Mouse (Mus musculus) hindbrain, embryonic 11.5 days (tissue): Measurements from ENCODE around the gene Gm30191. TPM values are rescaled to one million over a fixed set of nuclear protein-coding genes. Genes with fewer than 3 reads are reported as not detected.

Experiments
- ATAC-seq: fragments of 200-750 bp; cut with Nextera tagmentation; 2 replicates; pipeline ENCODE4 v1.8.0; 2017; ENCODE audit warnings: mild to moderate bottlenecking, moderate TSS enrichment, moderate library complexity; ENCODE audit not compliant: low FRiP score
- DNase-seq: peaks from one replicate; pipeline ENCODE4 v3.0.0-alpha.2; 2015; ENCODE audit warnings: low spot score
- H3K27ac ChIP-seq: fragments of 300-500 bp; sonication (generic); 2 replicates; pipeline ENCODE4 v1.5.1; 2014; ENCODE audit warnings: mild to moderate bottlenecking, low read depth, low read length
- H3K27me3 ChIP-seq: fragments of 300-500 bp; sonication (generic); 2 replicates; pipeline ENCODE4 v1.6.1; 2014; ENCODE audit warnings: mild to moderate bottlenecking, low read length, moderate library complexity, mixed read lengths; ENCODE audit not compliant: control insufficient read depth, insufficient read depth
- H3K36me3 ChIP-seq: fragments of 300-500 bp; sonication (generic); 2 replicates; pipeline ENCODE4 v1.6.1; 2014; ENCODE audit warnings: mild to moderate bottlenecking, low read length, moderate library complexity, mixed read lengths; ENCODE audit not compliant: control insufficient read depth, insufficient read depth
- H3K4me1 ChIP-seq: fragments of 300-500 bp; sonication (generic); replicated peaks from 2 replicates; pipeline ENCODE4 v1.6.1; 2014; ENCODE audit warnings: low read length, mixed read lengths; ENCODE audit not compliant: control insufficient read depth, insufficient read depth
- H3K4me2 ChIP-seq: fragments of 300-500 bp; sonication (generic); replicated peaks from 2 replicates; pipeline ENCODE4 v1.6.1; 2014; ENCODE audit warnings: mild to moderate bottlenecking, low read depth, low read length
- H3K4me3 ChIP-seq: fragments of 300-500 bp; sonication (generic); 2 replicates; pipeline ENCODE4 v1.5.1; 2014; ENCODE audit warnings: low read depth, low read length
- H3K9ac ChIP-seq: fragments of 300-500 bp; sonication (generic); 2 replicates; pipeline ENCODE4 v1.6.1; 2014; ENCODE audit warnings: low read depth, low read length
- H3K9me3 ChIP-seq: fragments of 300-500 bp; sonication (generic); 2 replicates; pipeline ENCODE4 v1.6.1; 2016; ENCODE audit warnings: low read length; ENCODE audit not compliant: control insufficient read depth
- WGBS: fragments of 180-500 bp; shearing (Covaris S2); extraction: QIAGEN DNeasy Blood & Tissue Kit; methylation state at CpG from one replicate; pipeline ENCODE4 v1.1.7; 2014; 5-methylcytosine and 5-hydroxymethylcytosine counted together
- polyA plus RNA-seq: library from polyadenylated mRNA; unstranded; fragments of >200 nt; fragmentation: Nextera tagmentation; extraction: Ambion mirVana; gene quantifications from 2 replicates; pipeline ENCODE4 v1.2.1, GENCODE M21; 2014

Gene Gm30191
- polyA plus RNA-seq, 1 experiment from 2014 or later = 0.56 TPM

DNA sequence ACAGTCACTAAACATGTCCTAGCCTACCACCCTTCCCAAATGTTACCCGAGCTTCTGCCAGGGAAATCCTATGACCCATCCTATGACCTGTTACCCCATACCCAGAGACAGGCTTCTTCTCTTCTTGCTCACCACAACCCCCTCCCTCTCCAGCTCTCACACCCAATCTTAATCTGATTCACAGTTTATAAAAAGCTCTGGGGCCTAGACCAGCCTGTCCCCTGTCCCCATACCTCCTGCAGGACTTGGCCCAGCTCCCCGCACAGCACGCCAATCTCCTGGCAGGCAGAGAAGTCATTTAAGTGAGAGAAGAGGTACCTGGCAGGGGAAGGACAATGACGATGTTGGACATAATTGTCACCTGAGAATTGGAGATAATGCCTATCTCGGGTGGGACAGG, 11.9 kb upstream of the Gm30191 start:
- Histone ChIP-seq H3K9ac (no peak overlapping the region), H3K4me3 (no peak overlapping the region), H3K9me3 (no peaks in the 10 kb centered on the region), H3K36me3 (no peaks in the 10 kb centered on the region), H3K4me1 (no peaks in the 10 kb centered on the region), H3K27me3 (peaks cover 18% of the 10 kb centered on the region), H3K27ac (no peak overlapping the region), H3K4me2 (no peak overlapping the region)
- no peak for ATAC-seq
- DNase-seq = no peak
- WGBS = 87% methylated on average over 5 of the region's 5 CpGs

DNA sequence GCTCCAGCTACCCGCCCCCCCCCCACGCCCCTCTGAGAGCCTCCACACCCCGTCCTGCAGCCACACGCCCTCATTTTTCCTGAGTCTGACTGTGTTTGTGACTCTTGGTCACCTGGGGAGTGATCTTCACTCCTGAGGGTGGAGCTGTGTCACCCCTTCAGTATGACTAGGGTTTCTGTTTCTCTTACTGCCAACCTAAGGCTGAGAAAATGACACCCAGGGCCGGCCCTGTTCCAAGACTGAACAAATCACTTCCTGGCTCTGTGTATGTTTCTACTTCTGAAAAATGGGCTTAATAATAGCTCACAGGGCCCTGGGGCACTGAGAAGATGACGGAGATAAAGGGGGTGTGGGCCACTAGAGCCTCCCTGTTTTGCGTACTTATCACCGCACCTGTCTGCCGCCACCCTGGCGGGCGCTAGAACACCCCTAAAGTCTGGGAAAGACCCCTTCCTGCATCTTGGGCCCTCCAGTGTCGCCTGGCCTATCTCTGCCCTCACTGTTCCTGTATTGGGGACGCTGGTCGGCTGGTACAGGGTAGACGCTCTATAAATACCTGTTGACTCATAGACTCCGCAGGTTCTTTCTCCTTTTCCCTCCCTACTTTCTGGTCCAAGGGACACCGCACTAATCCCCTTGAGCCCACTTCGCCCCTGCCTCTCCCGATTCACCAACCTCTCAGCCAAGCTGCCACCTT, 9.0 kb upstream of the Gm30191 start:
- Histone ChIP-seq H3K4me3 (no peak overlapping the region), H3K36me3 (no peaks in the 10 kb centered on the region), H3K27ac (no peak overlapping the region), H3K4me2 (no peak overlapping the region), H3K4me1 (no peaks in the 10 kb centered on the region), H3K27me3 (peaks cover 18% of the 10 kb centered on the region), H3K9ac (no peak overlapping the region), H3K9me3 (no peaks in the 10 kb centered on the region)
- DNase-seq (no peak), ATAC-seq (no peak)
- WGBS = 18% methylated on average over 19 of the region's 19 CpGs

DNA sequence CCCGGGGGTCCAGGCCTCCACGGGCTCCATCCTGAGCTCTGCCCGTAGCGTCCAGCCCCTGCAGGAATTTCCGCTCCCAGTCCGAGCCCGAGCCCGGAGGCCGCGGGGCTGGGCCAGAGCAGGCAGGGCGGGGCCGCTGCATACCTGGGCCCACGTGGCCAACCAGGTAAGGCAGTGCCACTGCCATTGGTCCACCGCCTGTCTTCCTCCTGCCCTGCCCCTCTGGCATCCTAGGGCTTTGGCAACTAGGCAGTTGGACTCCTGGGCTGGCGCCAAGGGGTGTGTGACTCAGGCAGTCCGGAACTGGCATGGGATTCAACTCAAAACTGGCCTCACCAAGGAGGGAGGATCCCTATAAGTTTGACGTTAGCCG, 8.5 kb upstream of the Gm30191 start, which contains the start of gene Cnksr1:
Cnksr1 (minus strand) TSS at position 121 of the 373 bp plus-strand sequence.
- 3% methylated on average over 18 of the region's 18 CpGs for WGBS

DNA sequence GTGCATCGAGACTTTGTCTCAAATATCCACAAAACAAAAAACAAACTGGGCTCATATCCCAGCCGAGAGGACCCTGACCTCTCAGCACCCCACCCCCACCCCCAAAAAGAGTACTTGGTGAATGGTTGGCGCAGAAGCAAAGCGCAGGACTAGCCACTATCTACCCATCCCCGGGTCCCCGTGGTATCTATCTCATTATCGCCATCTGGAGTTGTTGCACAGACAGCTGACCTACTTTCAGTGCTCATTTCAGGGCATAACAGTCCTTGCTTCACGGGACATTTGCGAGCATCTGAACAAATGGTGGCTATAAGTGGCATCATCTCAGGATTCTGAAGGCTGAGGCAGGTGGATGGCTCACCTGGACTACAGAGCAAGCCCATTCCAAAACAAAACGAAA, 8.0 kb upstream of the Gm30191 start:
- ATAC-seq (no peak), DNase-seq (peak; percentile 15)
- H3K27me3 ChIP-seq = peaks cover 18% of the 10 kb centered on the region
- no peak overlapping the region for H3K27ac ChIP-seq
- peak overlapping the region; percentile 19 for H3K4me2 ChIP-seq
- H3K4me1 ChIP-seq = no peaks in the 10 kb centered on the region
- no peaks in the 10 kb centered on the region for H3K9me3 ChIP-seq
- H3K4me3 ChIP-seq = no peak overlapping the region
- no peak overlapping the region for H3K9ac ChIP-seq
- WGBS = 16% methylated on average over 10 of the region's 10 CpGs
- no peaks in the 10 kb centered on the region for H3K36me3 ChIP-seq

More for the DNA sequence above, 8.5 kb upstream of the Gm30191 start, which contains the start of gene Cnksr1:
- no peak within 1 kb of the TSS for H3K27ac ChIP-seq
- H3K4me2 ChIP-seq = peak within 1 kb of the TSS; percentile 19
- H3K36me3 ChIP-seq = no peaks in the 10 kb centered on the region
- H3K9ac ChIP-seq = no peak within 1 kb of the TSS
- H3K27me3 ChIP-seq = peaks cover 18% of the 10 kb centered on the region
- no peak within 1 kb of the TSS for H3K4me3 ChIP-seq
- ATAC-seq (no peak), DNase-seq (peak; percentile 11)
- H3K4me1 ChIP-seq = no peaks in the 10 kb centered on the region
- no peaks in the 10 kb centered on the region for H3K9me3 ChIP-seq

DNA sequence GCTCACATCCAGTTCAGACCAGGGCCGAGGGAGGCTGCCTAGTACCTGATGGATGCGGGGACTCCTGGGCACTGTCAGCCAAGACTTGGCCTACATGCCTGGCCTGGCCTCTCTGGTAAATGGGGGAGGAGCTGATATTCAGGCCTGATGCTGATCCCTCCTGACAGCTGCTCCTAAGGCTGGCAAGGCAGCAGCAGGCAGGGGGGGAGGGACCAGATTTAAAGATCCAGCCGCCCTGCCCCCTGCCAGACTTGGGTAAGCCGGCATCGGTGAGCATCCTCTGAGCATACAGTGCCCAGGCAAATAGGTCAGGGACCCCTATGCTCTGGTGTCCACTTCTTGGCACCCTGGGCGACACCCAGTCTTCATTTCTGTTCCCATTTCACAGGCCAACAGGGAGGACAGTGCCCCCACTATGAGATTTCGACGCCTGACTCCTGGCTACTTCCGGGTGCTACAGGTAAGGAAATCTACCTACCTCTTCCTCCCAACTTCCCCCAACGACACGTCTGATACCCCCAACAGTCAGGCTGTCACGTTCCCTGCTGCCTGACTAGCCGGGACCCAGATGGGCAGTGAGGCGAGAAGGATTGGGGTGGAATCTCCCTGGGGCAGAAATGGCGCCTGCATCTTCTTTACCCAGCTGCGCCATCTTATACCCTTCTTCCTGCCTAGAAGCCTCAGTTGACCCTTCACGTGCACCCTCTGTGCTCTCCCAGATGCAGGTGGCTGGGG, 3.1 kb upstream of the Gm30191 start, which contains the start of gene E130218I03Rik:
E130218I03Rik (plus strand) TSS at position 147 of the 735 bp plus-strand sequence.
- ATAC-seq (no peak), DNase-seq (no peak)
- H3K4me1 ChIP-seq = peaks cover 4% of the 10 kb centered on the region
- H3K4me2 ChIP-seq = peak within 1 kb of the TSS; percentile 95; the same call in 1 of the 2 replicates
- WGBS = 92% methylated on average over 17 of the region's 17 CpGs
- no peaks in the 10 kb centered on the region for H3K9me3 ChIP-seq
- H3K4me3 ChIP-seq = peak within 1 kb of the TSS; percentile 84
- H3K27ac ChIP-seq = no peak within 1 kb of the TSS
- peaks cover 9% of the 10 kb centered on the region; the same call in 1 of the 2 replicates for H3K27me3 ChIP-seq
- H3K9ac ChIP-seq = peak within 1 kb of the TSS; percentile 79; the same call in 1 of the 2 replicates
- no peaks in the 10 kb centered on the region for H3K36me3 ChIP-seq

DNA sequence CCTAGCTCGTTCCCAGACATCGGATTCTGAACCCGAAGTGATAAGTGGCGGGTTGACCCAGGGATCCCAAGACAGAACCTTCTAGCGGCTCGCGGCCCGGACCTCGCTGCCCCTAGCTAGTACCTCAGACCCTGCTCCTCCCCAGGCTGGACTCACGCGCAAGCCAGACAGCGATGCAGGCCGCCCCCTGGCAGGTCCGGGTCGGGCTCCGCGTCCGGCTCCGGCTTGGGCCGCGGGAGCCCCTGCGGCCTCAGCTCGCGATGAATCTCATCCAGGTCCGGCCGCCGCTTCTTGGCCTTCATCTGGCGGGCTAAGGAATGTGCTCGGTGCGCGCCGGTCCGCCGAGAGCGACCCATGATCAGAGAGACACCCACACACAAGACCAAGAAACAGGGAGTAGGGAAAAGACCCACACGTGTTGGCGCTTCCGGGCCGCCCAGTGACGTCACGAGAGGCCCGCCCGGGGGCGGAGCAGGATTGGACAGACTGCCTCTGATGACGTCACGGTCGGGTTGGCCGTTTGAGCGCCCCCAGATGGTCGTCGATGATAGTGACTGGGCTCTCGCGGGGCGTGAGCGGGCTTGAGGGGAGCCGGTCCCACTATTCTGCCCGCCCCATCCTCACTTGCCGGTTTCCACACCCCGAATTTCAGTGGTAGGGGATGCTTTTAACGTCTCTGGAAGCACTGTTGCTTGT, 1.4 kb upstream of the Gm30191 start, which contains the start of gene Zfp593:
Zfp593 (minus strand) TSS at position 445 of the 696 bp plus-strand sequence.
- Histone ChIP-seq H3K9me3 (no peaks in the 10 kb centered on the region), H3K27ac (peak within 1 kb of the TSS; percentile 30; the same call in 1 of the 2 replicates), H3K9ac (peak within 1 kb of the TSS; percentile 79), H3K36me3 (no peaks in the 10 kb centered on the region), H3K4me3 (peak within 1 kb of the TSS; percentile 84), H3K4me1 (peaks cover 7% of the 10 kb centered on the region), H3K4me2 (peak within 1 kb of the TSS; percentile 95), H3K27me3 (peaks cover 18% of the 10 kb centered on the region)
- ATAC-seq (peak; percentile 64), DNase-seq (peak; percentile 97)
- WGBS = under 1% methylated on average over 60 of the region's 60 CpGs

DNA sequence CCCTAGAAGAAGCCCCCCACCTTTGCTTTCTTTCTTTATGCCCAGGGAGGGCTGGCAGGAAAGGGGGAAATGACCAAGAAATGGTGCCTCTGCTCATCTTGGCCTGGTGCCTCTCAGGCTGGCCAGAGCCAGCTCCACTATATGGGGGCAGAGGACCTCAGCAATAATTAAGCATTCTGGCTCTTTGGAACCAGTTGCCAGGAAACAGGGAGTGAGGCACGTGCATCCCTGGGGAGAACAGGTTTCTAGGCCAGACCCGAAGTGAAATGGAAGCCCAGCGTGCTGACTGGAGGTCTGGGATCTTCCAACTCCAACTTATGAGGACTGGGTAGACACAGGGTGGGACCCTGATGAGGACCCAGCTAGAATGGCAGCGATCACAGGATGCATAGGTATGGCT, 479 bp upstream of the Gm30191 start:
- ATAC-seq = no peak
- Histone ChIP-seq H3K4me1 (peaks cover 7% of the 10 kb centered on the region), H3K4me2 (no peak overlapping the region), H3K4me3 (no peak overlapping the region), H3K9ac (peak overlapping the region; percentile 1; the same call in 1 of the 2 replicates), H3K27ac (no peak overlapping the region), H3K9me3 (no peaks in the 10 kb centered on the region), H3K36me3 (no peaks in the 10 kb centered on the region), H3K27me3 (peaks cover 27% of the 10 kb centered on the region)
- DNase-seq = no peak
- 31% methylated on average over 4 of the region's 4 CpGs for WGBS

DNA sequence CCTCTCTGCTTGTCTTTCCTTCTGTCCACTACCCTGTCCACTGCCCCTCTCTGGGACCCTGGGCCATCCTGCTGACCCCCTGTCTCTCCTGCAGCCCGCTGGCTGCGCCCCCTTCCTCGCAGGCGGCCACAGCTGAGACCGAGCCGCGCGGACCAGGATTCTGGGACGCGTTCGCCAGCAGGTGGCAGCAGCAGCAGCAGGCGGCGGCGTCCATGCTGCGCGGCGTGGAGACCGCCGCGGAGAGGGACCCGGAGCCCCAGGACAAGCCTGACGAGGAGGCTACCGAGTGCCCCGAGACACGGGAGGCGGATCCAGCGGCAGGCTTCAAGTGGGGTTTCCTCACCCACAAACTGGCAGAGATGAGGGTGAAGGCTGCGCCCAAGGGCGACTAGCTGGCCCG, 2.9 kb downstream of the Gm30191 start:
- peak; percentile 36; the same call in 1 of the 2 replicates for ATAC-seq

More for the DNA sequence above, 2.9 kb downstream of the Gm30191 start:
- Histone ChIP-seq H3K27me3 (peaks cover 45% of the 10 kb centered on the region), H3K9ac (no peak overlapping the region), H3K4me2 (peak overlapping the region; percentile 47), H3K9me3 (no peaks in the 10 kb centered on the region), H3K27ac (no peak overlapping the region), H3K4me1 (peaks cover 21% of the 10 kb centered on the region), H3K4me3 (peak overlapping the region; percentile 24), H3K36me3 (no peaks in the 10 kb centered on the region)
- WGBS = under 1% methylated on average over 29 of the region's 30 CpGs
- peak; percentile 88 for DNase-seq
